Mouse (Mus musculus) c-Kit-positive CD71-positive TER-119-negative erythroid progenitor cells, embryonic 14.5 days (primary cell): ENCODE results near the gene Camk2d.

ENCODE experiments used
- DNase-seq: peaks from one replicate; pipeline ENCODE4 v3.0.0-alpha.2; 2013; ENCODE audit warnings: low read depth

The Camk2d gene

DNA sequence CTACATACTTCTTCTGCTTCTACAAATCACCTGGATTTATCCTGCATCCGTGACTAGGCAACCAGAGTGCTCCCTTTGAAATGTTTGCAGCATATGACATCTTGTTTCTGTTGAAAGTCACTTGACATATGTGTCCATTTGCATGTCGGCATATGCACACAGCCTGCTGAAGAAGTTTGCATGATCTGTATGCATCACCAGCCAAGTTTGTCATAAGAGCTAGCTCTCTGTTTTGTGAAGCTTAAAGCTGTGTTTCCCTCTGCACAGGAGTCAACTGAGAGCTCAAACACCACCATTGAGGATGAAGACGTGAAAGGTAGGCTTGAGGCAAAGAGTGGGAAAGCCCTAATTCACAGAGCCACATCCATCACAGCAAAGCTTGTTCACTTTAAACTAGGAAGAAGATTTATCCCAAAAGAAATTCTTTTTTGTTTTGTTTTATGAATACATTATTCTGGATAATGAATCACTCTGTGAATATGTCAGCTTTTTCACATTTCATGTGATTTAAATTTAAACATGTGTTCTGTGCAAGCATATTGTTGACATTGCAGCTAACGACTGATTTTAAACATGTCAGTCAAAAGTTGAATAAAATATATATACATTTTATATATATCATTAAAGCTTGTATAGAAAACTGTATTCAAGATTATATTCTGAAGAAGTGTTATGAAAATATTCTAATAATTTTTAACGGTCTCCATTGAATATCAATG lies 214.4 kb downstream of the Camk2d start:
- no peak for DNase-seq

DNA sequence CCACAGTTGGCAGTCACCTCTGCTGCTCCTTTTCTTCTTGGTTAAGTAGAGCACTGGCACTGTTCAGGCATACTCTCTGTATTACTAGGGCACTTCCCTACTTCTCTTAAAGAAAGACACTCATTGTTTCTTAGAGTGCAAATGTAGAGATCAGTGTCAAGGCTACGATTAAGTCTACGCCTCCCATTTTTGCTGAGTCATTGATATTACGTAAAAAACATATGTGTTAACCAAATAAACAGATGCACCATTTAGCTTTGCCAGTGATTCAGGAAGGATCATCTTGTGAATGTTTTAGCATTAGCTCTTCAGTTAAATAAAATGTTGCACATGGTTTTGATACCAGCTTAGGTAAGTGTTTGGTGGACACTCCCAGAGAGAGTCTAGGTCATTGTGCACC lies 215.5 kb downstream of the Camk2d start:
- DNase-seq = no peak

DNA sequence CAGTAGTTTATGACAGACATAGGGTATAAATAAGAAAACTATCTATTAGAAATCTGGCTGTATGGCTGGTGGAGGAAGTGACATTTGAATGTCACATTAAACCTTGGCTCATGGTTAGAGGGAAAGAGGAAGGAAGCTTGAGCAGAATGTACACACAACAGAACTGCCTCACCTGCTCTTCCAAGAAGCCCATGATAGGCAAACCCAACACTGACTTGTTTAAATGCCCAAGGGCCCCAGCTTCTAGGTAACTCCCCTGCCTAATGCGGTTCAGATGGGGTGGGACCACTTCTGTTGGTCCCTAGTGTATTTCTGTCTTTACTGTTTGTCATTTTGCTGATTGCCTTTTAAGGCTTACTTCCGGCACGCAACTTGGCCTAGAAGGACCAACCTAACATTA lies 226.3 kb downstream of the Camk2d start:
- no peak for DNase-seq

DNA sequence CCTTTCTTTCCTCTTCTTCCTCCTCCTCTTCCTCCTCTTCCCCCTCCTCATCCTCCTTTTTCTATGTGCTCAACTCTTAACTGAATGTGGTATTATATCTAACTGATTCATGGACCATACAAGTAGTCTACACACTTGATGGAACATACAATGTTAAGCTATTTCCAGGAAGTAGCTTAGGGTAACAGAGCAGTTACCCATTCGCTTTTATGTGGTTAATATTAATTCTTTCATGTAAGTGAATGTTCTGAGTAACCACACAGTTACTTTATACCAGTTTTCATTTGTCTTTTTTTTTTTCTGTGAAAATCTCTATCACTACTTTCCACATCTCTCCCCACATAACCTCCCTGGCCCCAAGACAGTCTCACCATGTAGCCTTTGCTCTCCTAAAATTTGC lies 228.8 kb downstream of the Camk2d start:
- DNase-seq = no peak

DNA sequence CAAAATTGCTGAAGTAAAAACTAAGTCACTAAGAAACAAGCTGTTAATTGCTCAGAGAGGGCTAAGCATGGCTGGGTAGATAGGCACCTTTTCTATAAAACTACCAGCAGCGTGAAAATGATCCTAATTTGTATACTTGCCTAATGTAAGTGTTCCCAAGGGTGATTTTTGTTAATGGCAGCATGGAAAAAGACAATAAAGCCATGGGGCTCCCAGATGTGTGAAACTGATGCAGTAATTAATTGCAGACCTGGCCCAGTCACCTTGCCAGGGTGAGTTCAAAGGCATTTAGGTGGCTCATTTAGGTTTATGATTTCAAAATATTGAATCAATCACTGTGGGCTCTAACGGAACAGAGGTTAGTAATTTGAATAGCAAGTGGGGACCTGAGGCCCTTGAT lies 230.1 kb downstream of the Camk2d start:
- DNase-seq = no peak

DNA sequence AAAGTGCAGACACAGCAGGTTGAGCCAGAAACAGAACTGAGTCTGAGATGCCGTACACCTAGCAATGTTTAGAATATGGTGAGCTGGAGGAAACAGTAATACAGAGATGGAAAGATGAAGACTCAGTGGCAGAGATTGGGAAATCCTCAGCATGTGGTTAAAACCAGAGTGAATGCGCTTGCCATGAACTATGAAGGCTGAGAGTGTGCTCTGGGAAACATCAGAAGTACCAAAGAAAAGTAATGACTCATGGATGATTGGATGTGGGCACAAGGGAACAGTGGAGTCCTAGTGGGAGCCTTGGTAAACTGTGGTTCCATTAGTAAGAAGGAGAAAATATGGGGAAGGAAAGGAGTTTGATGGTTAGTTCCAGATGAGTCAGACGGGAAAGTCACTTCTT lies 231.8 kb downstream of the Camk2d start:
- DNase-seq = no peak

DNA sequence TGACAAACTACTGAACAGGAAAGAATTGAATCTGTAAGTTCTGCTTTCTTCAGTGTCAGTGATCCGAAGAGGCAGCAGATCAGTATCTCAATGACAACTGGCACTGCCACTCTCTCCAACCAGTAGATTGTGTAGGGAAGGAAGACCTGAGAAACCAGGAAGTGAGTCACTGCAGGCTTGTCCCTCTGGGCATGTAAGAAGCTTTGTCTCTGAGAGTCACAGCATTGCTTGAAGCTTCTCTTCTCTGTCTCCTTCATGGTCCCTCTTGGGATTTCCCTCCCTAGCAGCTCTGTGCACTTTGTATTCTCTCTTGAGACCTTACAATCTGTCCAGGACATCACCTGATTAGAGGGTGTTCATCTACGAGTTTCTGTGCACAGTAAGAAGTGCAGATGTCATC lies 233.7 kb downstream of the Camk2d start:
- no peak for DNase-seq

DNA sequence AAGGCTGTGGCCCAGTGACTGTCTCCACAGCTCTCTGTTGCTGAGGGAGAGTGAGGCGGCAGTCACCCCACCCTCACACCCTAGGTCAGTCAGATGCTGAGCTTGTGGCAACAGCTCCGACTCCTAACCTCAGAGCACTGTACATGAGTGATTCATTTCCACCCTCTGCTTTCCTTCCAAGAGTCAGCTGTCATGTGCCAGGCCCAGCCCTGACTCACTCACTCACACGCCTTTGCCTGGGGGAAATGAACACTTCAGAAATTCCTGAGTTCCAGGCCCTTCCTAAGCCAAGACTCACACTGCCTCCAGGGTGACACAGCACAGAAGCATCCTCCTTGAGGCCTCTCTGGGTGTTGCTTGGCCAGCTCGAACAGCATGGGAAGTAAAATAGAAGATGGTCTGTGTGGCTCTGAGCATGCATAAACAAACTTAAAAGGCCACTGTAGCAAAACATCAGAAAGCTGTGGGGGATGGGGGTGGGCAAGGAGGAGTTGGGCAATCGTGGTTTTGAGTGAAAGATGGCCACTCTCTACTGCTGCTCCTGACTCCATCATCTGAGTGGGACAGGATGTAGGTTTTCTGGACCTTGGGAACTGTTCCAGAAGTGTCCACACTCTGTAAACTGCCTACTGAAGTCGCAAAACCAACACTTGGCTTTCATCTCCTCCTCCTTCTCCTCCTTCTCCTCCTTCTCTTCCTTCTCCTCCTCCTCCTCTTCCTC lies 235.5 kb downstream of the Camk2d start:
- DNase-seq = no peak

DNA sequence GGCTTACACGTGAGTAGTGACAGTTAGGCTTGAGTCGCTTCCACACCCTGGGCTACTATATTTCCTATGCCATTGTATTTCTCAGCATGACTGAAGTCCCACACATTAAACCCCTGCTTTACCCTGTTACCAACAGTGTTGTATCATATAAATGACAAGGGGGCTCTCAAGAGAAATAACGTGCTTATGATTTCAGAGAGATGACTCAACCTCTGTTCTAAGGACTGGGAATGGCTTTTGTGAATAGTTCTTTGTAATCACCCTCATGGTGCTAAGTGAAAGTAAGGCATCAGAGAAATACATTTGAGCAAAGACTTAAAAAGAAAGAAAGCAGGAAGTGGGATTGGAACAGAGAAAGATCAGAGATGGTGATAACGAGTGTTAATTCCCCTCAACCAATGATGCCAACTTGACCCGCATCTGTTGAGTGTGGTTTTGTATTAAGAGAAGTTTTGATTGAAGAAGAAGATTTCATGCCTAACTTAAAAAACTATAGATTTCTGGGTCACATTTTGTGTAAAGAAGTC lies 238.6 kb downstream of the Camk2d start:
- no peak for DNase-seq

DNA sequence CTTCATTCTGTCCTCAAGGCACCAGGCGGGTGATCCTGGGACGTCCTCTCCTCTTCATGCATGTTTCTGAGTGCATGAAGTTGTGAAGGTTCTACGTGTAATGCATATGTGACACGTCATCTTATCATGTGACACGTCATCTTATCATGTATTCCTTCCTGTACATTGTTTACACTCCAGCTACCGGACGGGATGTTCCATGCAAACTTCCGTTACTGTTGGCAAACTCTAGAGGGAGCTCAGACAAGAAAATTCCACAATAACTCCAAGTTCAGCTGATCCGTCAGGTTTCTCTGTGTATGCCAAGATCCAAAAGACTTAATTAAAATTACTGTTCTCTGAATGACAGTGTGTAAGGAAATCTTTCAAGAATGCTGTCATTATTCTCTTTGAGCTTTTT lies 246.7 kb downstream of the Camk2d start:
- DNase-seq = no peak

DNA sequence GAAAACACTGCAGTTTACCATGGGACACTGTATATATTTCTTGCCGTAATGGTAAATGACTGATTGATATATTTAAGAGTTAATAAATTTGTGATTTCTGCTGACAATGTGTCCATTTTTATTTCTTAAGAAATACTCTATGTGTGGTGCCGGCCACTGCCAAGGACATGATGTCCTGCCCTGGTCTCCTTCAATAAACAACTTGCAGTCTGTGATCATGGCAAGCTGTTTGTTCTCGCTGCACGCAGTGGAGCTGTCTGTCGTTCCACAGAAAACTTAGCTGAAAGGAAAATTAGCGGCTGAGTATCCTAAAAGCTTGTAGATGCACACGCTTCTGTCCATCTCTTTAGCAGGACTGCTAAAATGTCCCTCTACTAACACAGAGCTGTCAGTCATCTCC lies 248.7 kb downstream of the Camk2d start:
- DNase-seq = no peak

DNA sequence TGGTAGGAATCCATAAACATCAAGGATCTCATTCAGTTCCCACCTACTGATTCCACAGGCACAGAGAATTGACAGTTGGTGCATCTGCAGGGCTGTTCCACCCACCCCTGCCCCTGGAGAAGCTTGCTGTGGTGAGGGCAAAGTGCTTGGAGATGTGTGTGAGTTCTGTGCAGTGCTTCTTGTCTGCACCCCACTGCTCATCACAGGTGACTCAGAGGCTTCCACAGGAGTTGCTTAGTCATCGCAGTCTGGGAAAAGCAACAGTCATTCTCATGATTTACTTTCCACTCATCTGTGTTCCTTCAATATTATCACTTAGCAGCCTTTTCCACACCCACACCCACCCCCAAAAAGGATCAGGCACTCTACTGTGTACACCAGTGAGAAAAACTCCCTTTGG lies 252.0 kb downstream of the Camk2d start:
- DNase-seq = no peak

DNA sequence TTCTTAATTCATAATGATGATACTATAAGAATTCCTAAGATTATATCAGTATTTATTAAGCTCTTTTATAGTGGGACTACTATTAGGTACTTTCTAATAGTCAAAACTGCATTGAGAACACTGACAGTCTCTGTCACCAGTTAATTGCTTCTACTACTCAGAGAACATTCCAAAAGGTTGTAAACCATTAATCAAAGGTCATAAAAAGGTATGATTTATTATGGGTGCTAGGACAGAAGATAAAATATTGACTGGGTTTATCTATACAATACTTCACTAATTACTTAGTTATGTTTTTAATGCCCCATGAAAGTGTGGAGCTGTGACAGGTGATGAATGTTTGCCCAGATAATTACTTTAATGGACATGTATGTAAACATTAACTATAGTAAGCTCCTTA lies 264.3 kb downstream of the Camk2d start:
- no peak for DNase-seq

DNA sequence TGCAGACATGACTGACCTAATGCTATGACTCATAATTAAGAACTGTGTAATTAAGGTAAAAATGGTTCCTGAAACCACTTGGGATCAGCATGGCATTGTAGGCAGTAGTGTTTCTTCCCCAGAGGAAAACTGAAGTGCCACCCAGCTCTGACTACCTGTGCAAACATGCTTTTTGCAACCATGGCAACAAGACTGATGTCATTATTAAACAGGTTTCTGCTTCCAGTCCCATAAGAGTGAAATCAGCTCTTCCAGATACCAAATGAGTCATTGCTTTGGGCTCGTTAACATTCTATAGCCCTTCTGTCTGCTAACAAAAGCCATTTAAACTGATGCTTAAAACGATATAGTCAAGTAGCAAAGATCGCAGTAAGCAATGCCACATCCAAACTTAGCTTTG lies 273.5 kb downstream of the Camk2d start:
- no peak for DNase-seq

DNA sequence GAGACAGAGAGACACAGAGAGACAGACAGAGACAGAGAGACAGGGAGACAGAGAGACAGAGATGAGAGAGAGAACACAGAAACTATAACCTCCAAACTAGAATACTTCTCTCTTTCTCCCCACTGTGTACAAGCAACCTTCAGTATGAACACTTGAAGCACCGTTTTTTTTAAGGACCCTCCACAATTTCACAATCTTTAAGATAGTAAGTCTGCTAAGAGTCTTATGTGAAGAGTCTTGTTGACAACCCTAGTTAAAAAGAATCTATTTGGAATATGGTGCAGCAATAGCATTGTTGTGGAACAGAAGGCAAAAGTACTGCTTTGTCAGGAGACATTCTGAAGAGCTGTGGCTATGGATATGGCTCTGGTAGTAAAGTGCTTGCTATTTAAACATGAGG lies 274.6 kb downstream of the Camk2d start:
- no peak for DNase-seq

DNA sequence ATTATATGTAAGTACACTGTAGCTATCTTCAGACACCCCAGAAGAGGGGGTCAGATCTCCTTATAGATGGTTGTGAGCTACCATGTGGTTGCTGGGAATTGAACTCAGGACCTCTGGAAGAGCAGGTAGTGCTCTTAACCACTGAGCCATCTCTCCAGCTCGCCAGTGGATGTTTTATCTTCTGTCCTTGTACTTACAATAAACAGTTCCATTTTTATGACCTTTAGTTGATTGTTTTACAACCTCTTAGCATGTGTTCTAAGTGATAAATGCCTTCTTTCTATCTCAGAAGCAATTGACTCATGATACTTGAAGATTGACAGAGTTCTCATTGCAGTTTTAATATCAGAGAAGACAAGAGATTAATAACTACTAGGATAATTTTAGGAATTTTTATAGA lies 282.1 kb downstream of the Camk2d start:
- no peak for DNase-seq

DNA sequence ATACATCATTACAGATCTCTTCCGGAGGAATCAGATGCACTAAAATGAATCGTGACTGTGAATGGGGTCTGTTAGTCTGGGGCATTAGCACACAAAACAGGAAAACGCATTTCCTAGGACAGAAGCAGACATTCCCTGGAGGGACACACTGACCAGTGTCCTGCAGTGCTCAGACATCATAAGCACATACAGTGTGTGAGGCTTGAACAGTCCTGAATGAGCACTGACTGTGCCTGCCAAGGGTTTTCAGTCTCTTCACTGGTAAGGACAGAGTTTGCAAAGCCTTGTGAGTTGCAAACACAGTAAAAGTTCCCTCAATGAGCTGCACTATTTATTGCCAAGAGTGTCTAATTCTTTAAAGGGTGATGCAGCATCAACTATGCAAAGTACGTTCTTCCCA lies 290.0 kb downstream of the Camk2d start:
- DNase-seq = no peak

DNA sequence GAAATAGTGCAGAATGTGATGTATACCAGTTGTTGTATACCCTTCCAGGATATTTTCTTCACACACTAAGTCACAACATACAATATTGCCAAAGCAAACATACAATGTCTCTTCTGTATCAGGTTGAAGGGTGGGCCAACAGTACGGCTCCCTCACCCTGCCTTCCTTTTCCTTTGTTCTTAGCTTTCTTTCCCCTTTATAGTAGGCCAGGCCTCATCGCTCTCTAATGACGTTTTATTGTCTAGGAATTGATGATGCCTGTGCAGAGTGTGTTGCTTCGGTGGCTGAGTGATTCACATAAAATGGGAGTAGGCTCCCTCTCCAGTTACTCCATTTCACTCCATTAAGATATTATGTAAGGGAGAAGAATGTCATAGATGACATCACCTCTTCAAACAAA lies 290.5 kb downstream of the Camk2d start:
- no peak for DNase-seq
